ENCODE assay signal across 27 mouse cellular contexts in genomic region chr16:93287520-93287919, GRCm38 (mm10).
"Had no signal": no experiment of that assay in that cellular context is flagged by ENCODE, and none has a peak within 500 bp of the region (broad histone marks: within the 10 kb centered on the region; RNA-seq: fewer than 3 reads in every experiment).

No protein-coding gene starts in this region.

- H3K4me3 ChIP-seq: embryonic facial prominence, embryonic 10.5 days; embryonic facial prominence, embryonic 12.5 days; embryonic facial prominence, embryonic 13.5 days; embryonic facial prominence, embryonic 15.5 days; erythroblast, embryonic 14.5 days; forebrain, embryonic 10.5 days; forebrain, embryonic 12.5 days; forebrain, embryonic 13.5 days; forebrain, embryonic 15.5 days; gastrocnemius, adult 2 months; heart, adult 2 months had no signal

- DNase-seq: cerebellum, adult 8-10 months; cerebellum, adult 9-10 months; cerebellum, adult 9-11 months; cerebellum, postnatal 14 days; cerebellum, postnatal 25 days; cerebellum, postnatal 36 days; embryo, embryonic 11 days; forebrain, postnatal 0 days; gastrocnemius, adult 2 months; gastrocnemius, postnatal 10 days; gastrocnemius, postnatal 14 days; gastrocnemius, postnatal 25 days; gastrocnemius, postnatal 36 days; heart, adult 11 months; heart, adult 18-20 months; heart, adult 2 months had no signal

- H3K27ac ChIP-seq: embryonic facial prominence, embryonic 10.5 days; embryonic facial prominence, embryonic 12.5 days; embryonic facial prominence, embryonic 13.5 days; embryonic facial prominence, embryonic 15.5 days; forebrain, embryonic 10.5 days; forebrain, embryonic 12.5 days; forebrain, embryonic 13.5 days; forebrain, embryonic 15.5 days; gastrocnemius, adult 2 months; heart, adult 2 months had no signal

- H3K36me3 ChIP-seq: embryonic facial prominence, embryonic 10.5 days; embryonic facial prominence, embryonic 12.5 days; embryonic facial prominence, embryonic 13.5 days; embryonic facial prominence, embryonic 15.5 days; forebrain, embryonic 10.5 days; forebrain, embryonic 12.5 days; forebrain, embryonic 15.5 days had no signal

- H3K4me2 ChIP-seq: embryonic facial prominence, embryonic 12.5 days; embryonic facial prominence, embryonic 13.5 days; embryonic facial prominence, embryonic 15.5 days; forebrain, embryonic 12.5 days; forebrain, embryonic 13.5 days; forebrain, embryonic 15.5 days had no signal

- H3K9ac ChIP-seq: embryonic facial prominence, embryonic 12.5 days; embryonic facial prominence, embryonic 13.5 days; embryonic facial prominence, embryonic 15.5 days; forebrain, embryonic 12.5 days; forebrain, embryonic 13.5 days; forebrain, embryonic 15.5 days; forebrain, postnatal 0 days had no signal

- H3K27me3 ChIP-seq: embryonic facial prominence, embryonic 15.5 days had no signal

- ATAC-seq: forebrain, embryonic 13.5 days; forebrain, embryonic 14.5 days; forebrain, embryonic 15.5 days; forebrain, embryonic 16.5 days; forebrain, postnatal 0 days had no signal

- H3K9me3 ChIP-seq: embryonic facial prominence, embryonic 10.5 days; embryonic facial prominence, embryonic 12.5 days; embryonic facial prominence, embryonic 13.5 days; embryonic facial prominence, embryonic 15.5 days; forebrain, embryonic 10.5 days; forebrain, embryonic 12.5 days; forebrain, embryonic 13.5 days; forebrain, embryonic 15.5 days had no signal
